Mouse (Mus musculus): ENCODE data around the gene Gbx2.

Gene Gbx2

DNA sequence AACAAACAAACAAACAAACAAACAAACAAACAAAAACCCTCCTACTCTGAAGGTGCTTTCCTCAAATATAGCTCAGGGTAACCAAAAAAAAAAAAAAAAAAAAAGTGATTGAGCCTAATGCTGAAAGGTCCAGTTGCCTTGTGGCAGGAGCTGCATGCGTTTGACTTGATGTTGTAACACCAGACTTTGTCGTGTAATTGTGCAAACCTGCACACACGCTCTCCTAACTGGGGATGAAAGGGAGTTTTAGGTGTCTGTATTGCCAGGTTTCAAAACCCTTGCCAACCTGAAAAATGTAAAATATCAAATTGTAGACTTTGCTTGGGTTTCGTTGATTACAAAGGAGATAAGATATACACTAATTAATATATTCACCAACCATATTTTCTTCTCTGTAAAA, 17.4 kb downstream of the Gbx2 start:
- no peak for DNase-seq (ENCODE audit: extremely low read depth, insufficient read length, low spot score)

- no peak for DNase-seq (ENCODE audit: extremely low read depth, insufficient read length, low spot score)
These were observed 18.6 kb downstream of the Gbx2 start for GRCm38 (mm10) chr1:89912392-89912791.

DNA sequence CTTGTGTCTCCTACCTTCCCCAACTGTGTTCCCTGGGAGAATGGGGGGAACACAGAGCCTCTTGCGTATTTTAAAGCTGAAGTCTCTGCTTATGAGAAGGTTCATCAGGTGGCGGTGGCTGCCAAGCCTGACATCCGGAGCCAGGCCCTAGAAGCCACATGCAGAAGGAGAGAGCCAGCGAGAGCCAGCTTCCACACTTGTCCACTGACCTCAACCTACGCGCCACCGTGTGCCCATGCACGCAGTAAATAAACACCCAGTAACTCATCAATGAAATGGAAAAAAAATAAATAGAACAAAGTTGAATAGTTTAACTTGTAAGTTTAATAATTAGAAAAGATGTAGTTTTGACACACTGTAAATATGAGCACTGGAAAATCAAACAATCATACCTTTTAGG, 21.2 kb downstream of the Gbx2 start:
- DNase-seq (ENCODE audit: extremely low read depth, insufficient read length, low spot score), result no peak

DNA sequence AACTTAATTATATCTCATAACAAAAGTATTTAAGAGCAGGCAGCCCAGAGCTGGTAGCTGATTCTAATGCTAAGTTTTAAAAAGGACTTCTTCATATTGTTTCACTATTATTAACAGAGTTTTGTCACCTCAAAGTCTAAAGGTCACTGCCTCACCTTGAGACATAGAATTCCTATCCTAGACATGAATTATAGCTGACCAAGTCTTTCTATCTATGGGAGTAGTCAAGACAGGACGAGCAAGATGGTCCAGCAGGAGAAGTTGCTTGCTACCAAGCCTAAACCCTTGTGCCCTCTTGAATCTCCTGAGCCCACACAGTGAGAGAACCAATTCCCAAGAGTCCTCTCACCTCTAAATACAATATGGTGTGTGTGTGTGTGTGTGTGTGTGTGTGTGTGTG, 28.3 kb downstream of the Gbx2 start:
- no peak for DNase-seq (ENCODE audit: extremely low read depth, insufficient read length, low spot score)

DNA sequence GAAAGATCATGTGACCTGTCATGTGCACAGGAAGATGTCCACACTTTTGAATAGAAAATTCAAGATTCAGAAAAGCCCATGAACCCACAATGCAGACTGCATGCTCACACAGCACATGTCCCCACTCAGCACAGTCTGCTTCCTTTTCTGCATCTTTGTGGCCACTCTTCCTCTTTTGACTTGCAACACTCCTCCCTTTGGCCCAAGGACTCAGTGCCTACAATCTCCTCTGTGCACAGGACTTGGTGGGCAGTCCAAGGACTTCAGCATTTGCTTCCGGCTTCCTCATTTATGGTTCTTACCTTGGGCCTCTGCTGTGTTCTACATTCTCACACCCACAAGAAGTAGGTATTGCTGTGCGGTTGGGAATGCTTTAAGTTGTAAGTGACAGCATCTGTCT, 28.7 kb downstream of the Gbx2 start:
- no peak for DNase-seq (ENCODE audit: extremely low read depth, insufficient read length, low spot score)

GRCm38 (mm10) chr1:89901381-89901780, 29.6 kb downstream of the Gbx2 start:
- DNase-seq (ENCODE audit: extremely low read depth, insufficient read length, low spot score), result no peak

GRCm38 (mm10) chr1:89899761-89900445, 31.1 kb downstream of the Gbx2 start:
- no peak for DNase-seq (ENCODE audit: extremely low read depth, insufficient read length, low spot score)

DNA sequence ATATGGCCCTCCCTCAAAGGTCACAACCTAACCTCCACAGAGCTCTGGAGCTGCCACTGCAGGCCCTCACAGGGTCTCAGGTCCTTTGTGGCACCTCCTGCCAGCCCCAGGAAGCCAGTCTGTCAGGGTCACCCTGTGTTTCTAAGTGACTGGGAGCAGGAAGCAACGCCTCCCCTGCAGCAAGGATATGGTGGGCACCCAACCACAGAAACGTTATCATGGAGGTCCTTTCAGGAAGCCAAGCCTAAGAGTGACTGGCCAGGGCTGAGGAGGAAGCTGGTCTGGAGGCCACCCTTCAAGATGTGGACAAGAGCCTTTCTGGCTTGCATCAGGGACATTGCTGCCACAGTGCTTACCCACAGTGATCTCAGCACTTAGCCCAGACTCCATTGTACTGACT, 31.9 kb downstream of the Gbx2 start:
- DNase-seq (ENCODE audit: extremely low read depth, insufficient read length, low spot score), result no peak

- no peak for DNase-seq (ENCODE audit: extremely low read depth, insufficient read length, low spot score)
These were observed 35.2 kb downstream of the Gbx2 start for GRCm38 (mm10) chr1:89895801-89896200.

DNA sequence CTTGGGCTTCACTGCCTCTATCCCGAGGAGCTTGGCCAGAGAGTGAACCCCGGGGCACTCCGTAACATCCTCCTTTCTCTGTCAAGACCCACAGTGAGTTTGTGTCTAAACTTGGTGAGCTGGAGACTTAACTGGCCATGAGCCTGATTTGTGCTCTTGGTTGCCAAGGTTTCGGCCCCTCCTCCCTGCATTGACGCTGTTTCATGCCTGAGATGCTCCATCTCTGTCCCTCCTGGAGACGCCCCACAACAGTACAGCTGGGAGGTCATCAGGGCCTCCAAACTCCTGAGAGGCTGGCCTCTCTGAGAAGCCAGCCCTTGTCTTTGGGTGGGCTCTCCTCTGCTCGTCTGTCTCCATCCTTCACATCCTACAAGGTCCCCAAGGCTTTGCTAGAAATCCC, 38.7 kb downstream of the Gbx2 start:
- no peak for DNase-seq (ENCODE audit: extremely low read depth, insufficient read length, low spot score)

DNA sequence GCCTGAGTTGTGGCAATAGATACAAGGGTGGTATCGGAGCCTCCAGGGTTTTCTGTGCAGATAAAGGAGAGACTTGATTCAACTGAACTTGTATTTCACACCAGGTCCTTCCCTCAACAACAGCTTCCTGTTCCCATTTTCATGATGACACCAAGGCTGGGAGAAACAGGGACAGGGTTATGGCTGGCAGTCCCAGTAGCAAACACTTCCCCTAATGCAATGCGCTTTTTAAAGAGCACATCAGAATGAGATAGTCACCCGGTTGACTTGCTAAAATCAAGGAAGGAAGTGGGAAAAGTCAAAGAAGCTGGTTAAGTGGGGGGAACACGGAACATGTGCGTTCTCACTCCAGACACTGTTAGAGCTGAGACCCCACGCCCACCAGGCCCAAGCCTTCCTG, 39.6 kb downstream of the Gbx2 start:
- no peak for DNase-seq (ENCODE audit: extremely low read depth, insufficient read length, low spot score)

GRCm38 (mm10) chr1:89885696-89886095, 45.3 kb downstream of the Gbx2 start:
- DNase-seq (ENCODE audit: extremely low read depth, insufficient read length, low spot score), result no peak

GRCm38 (mm10) chr1:89884335-89884734, 46.6 kb downstream of the Gbx2 start:
- DNase-seq (ENCODE audit: extremely low read depth, insufficient read length, low spot score), result no peak

DNA sequence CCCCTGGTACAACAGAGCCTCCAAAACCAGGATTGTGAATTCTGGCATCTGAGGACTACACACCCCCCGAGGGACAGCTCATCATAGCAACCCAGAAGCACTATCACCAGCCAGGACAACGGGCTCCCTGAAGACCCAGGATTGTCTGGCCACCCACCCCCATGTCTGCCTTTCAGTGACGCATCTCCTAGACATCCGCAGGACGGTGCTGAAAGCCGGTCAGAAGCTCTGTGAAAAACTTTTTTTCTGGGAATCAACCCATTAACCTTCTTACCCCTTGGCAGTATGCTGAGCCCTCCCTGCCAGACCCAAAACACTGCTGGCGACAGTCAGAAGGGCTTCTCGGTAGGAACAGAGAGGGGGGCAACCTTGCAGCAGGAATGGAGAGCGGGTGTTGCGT, 50.1 kb downstream of the Gbx2 start:
- DNase-seq (ENCODE audit: extremely low read depth, insufficient read length, low spot score), result no peak

GRCm38 (mm10) chr1:89880193-89880592, 50.8 kb downstream of the Gbx2 start:
- DNase-seq (ENCODE audit: extremely low read depth, insufficient read length, low spot score), result no peak

DNA sequence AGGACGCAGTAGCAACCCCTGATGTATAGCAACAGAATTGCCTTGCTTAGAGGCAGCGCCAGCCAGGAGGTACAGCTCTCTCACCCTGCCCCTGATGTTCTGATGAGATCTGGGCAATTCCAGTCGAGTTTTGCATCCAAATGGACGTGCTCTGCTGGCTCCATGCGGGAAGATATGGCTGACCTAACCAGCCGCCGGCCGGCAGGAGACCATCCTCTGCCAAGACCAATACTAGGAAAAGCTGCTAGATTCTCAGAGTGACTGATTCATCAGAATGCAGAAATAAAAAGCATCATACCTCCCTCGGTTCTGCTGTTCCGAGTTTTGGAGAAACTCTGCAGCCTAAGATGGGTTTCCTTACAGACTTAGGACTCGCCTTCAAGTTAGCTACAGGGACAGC, 52.5 kb downstream of the Gbx2 start:
- DNase-seq (ENCODE audit: extremely low read depth, insufficient read length, low spot score), result no peak

Measured in 3134 (cell line).